Mouse (Mus musculus): ENCODE data around the gene Btbd18.

Gene Btbd18

GRCm38 (mm10) chr2:84658806-84659205 lies at the start of gene Btbd18:
TSS of gene Btbd18 (plus strand) at chr2:84659079.
- DNase-seq (ENCODE audit: low read depth, low spot score): no peak

GRCm38 (mm10) chr2:84612764-84613163 lies 46.1 kb upstream of the Btbd18 start:
- no peak for DNase-seq (ENCODE audit: low read depth, low spot score)

- peak; percentile 67 for DNase-seq (ENCODE audit: low read depth, low spot score)
These were observed 41.0 kb upstream of the Btbd18 start for GRCm38 (mm10) chr2:84617637-84618515.

- DNase-seq (ENCODE audit: low read depth, low spot score): no peak
These were observed 40.0 kb upstream of the Btbd18 start for GRCm38 (mm10) chr2:84618914-84619313.

- no peak for DNase-seq (ENCODE audit: low read depth, low spot score)
These were observed 39.1 kb upstream of the Btbd18 start for GRCm38 (mm10) chr2:84619646-84620340.

- no peak for DNase-seq (ENCODE audit: low read depth, low spot score)
These were observed 36.2 kb upstream of the Btbd18 start for GRCm38 (mm10) chr2:84622668-84623067.

- DNase-seq (ENCODE audit: low read depth, low spot score): no peak
These were observed 35.3 kb upstream of the Btbd18 start for GRCm38 (mm10) chr2:84623428-84624119.

- no peak for DNase-seq (ENCODE audit: low read depth, low spot score)
These were observed 34.7 kb upstream of the Btbd18 start for GRCm38 (mm10) chr2:84624201-84624600.

GRCm38 (mm10) chr2:84626366-84626975 lies 32.4 kb upstream of the Btbd18 start:
- no peak for DNase-seq (ENCODE audit: low read depth, low spot score)

- no peak for DNase-seq (ENCODE audit: low read depth, low spot score)
These were observed 31.8 kb upstream of the Btbd18 start for GRCm38 (mm10) chr2:84627036-84627435.

GRCm38 (mm10) chr2:84632001-84632400 lies 26.9 kb upstream of the Btbd18 start:
- no peak for DNase-seq (ENCODE audit: low read depth, low spot score)

- DNase-seq (ENCODE audit: low read depth, low spot score): peak; percentile 32
These were observed 25.9 kb upstream of the Btbd18 start for GRCm38 (mm10) chr2:84632999-84633398.

GRCm38 (mm10) chr2:84634006-84634405 lies 24.9 kb upstream of the Btbd18 start:
- DNase-seq (ENCODE audit: low read depth, low spot score): no peak

- no peak for DNase-seq (ENCODE audit: low read depth, low spot score)
These were observed 23.9 kb upstream of the Btbd18 start for GRCm38 (mm10) chr2:84634934-84635482.

GRCm38 (mm10) chr2:84635611-84636010 lies 23.3 kb upstream of the Btbd18 start:
- DNase-seq (ENCODE audit: low read depth, low spot score): no peak

GRCm38 (mm10) chr2:84636231-84636741 lies 22.6 kb upstream of the Btbd18 start:
- DNase-seq (ENCODE audit: low read depth, low spot score): no peak

GRCm38 (mm10) chr2:84637452-84638165 lies 21.3 kb upstream of the Btbd18 start:
- DNase-seq (ENCODE audit: low read depth, low spot score): no peak

GRCm38 (mm10) chr2:84638428-84639220 lies 20.3 kb upstream of the Btbd18 start:
- no peak for DNase-seq (ENCODE audit: low read depth, low spot score)

GRCm38 (mm10) chr2:84640833-84641232 lies 18.0 kb upstream of the Btbd18 start:
- no peak for DNase-seq (ENCODE audit: low read depth, low spot score)

GRCm38 (mm10) chr2:84646138-84646537 lies 12.7 kb upstream of the Btbd18 start:
- no peak for DNase-seq (ENCODE audit: low read depth, low spot score)

Measured in CD4-positive helper T cell, adult 2 months (primary cell).